Mouse (Mus musculus) thymus, adult 2 months (tissue): ENCODE measurements around the gene Sco1.

Source experiments
- CTCF ChIP-seq: fragments of 200-500 bp; IDR thresholded peaks from 2 replicates; pipeline ENCODE4 v1.5.1; 2012; ENCODE audit warnings: mild to moderate bottlenecking, control low read depth, low read length, moderate library complexity, borderline replicate concordance; ENCODE audit not compliant: control insufficient read depth, poor library complexity, insufficient read depth; ENCODE audit errors: extremely low read depth
- POLR2A ChIP-seq: fragments of 200-500 bp; IDR thresholded peaks from 2 replicates; pipeline ENCODE4 v1.6.1; 2012; ENCODE audit warnings: mild to moderate bottlenecking, low read length, control low read depth, moderate library complexity; ENCODE audit not compliant: control insufficient read depth, poor library complexity, insufficient read depth; ENCODE audit errors: extremely low read depth

DNA sequence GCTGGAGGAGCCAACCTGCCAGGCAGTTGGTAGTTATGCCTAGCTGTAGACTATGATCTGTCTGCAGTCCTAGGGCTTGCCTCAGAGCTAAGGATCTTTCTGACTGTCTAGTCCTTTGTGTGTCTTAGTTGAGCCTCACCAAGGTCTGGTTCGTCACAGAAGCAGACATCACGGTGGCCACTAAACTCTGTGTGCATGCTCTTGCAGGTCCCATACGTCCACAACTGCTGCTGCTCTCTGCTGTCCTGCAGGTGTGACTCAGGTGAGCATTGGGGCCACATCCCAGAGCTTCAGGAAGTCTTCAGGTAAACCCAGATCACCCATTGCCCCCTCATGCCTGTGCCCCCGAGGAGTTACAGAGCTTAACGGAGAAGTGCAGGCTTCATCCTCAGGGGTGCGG lies 26.4 kb downstream of the Sco1 start:
- no peak for TF ChIP-seq POLR2A
- no peak for TF ChIP-seq CTCF
